Mouse (Mus musculus): ENCODE measurements around the gene Pkig. TPM values are rescaled to one million over a fixed set of nuclear protein-coding genes. Genes with fewer than 3 reads are reported as not detected.

The Pkig gene
- total RNA-seq, 1 experiment = 14.8 TPM

DNA sequence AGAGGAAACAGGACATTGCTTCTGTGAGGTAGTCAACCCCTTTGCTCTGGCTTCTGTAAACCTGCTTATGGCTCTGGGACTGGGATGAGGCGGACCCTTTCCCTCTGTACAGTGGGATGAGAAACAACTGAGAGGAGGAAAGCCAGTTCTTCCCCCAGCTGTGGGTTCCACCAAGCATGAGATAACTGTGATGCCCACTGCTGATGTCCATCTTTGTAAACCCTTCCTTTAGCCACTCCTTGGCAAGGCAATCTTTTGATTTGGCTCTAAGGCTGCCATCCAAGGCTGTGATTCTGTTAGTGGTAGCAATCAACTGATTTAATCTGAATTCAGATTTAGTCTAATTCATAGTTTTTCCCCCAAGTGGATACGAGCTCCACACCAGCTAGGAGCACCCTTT lies 700 bp upstream of the Pkig start:
- H3K27ac ChIP-seq (ENCODE audit: insufficient read depth, low read depth, low read length, poor library complexity, severe bottlenecking) = no peak overlapping the region

DNA sequence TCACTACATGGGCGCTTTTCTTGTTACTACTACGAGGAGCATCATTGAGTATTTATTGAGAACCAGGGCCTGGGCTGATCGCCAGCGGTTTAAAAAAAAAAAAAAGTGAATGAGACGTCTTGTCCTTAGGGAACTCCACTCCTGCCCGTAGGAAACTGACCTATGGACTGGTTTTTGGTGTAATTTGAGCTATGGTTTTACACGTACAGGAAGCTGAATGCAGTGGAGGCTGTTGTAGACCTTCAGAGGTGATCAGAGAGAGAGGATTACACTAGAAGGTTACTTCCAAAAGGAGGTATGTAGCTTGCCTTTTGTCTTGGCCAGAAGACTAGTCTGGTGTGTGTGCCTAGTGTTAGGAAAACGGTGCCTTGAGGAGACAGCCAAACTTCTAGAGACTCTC lies 755 bp downstream of the Pkig start:
- Histone ChIP-seq H3K4me1 (ENCODE audit: control insufficient read depth in 2 of 2, insufficient read depth in 2 of 2, low read length in 2 of 2, poor library complexity in 1 of 2) (peaks cover 0 to 2% of the 10 kb centered on the region in 2 experiments; a peak in 1 of 4 replicates), H3K9ac (ENCODE audit: insufficient read depth, low read depth, low read length, poor library complexity, severe bottlenecking) (peak overlapping the region; percentile 84; the same call in 1 of the 2 replicates), H3K36me3 (ENCODE audit: control insufficient read depth, insufficient read depth, low read length, poor library complexity, severe bottlenecking) (no peaks in the 10 kb centered on the region), H3K9me3 (ENCODE audit: control insufficient read depth, insufficient read depth, low read depth, low read length) (no peaks in the 10 kb centered on the region), H3K4me3 (ENCODE audit: insufficient read depth in 1 of 2, low read depth in 1 of 2, low read length in 2 of 2, poor library complexity in 1 of 2, severe bottlenecking in 1 of 2) (peak overlapping the region; percentile 68 to 83), H3K27ac (ENCODE audit: insufficient read depth, low read depth, low read length, poor library complexity, severe bottlenecking) (no peak overlapping the region)
- DNase-seq (ENCODE audit: low read depth, low spot score) = no peak
- in situ Hi-C loops (cut with MboI; ENCODE audit: low sequenced_read_pairs in 2 of 2, unreplicated experiment in 2 of 2) = no loop called here
- TF ChIP-seq MAFK (IDR thresholded peaks at IDR 0.05; ENCODE audit: insufficient read depth, low read depth, low read length) (no peak), HCFC1 (IDR thresholded peaks at IDR 0.05; ENCODE audit: borderline replicate concordance, insufficient read depth, low read length) (no peak), ZNF384 (IDR thresholded peaks at IDR 0.05; ENCODE audit: low read depth, low read length) (peak; percentile 52; the same call in 1 of the 2 replicates), CHD2 (IDR thresholded peaks at IDR 0.05; ENCODE audit: low read depth, low read length) (no peak)

More for the DNA sequence above, 700 bp upstream of the Pkig start:
- TF ChIP-seq ZC3H11A (IDR thresholded peaks at IDR 0.05; ENCODE audit: borderline replicate concordance, low read depth, low read length) = no peak
- TF ChIP-seq CHD2 (IDR thresholded peaks at IDR 0.05; ENCODE audit: low read depth, low read length) = no peak
- no peak for TF ChIP-seq HCFC1 (IDR thresholded peaks at IDR 0.05; ENCODE audit: borderline replicate concordance, insufficient read depth, low read length)
- no peak for TF ChIP-seq MAFK (IDR thresholded peaks at IDR 0.05; ENCODE audit: insufficient read depth, low read depth, low read length)
- TF ChIP-seq ZNF384 (IDR thresholded peaks at IDR 0.05; ENCODE audit: low read depth, low read length) = no peak
- in situ Hi-C loops (cut with MboI; ENCODE audit: low sequenced_read_pairs in 2 of 2, unreplicated experiment in 2 of 2) = no loop called here
- no peak for DNase-seq (ENCODE audit: low read depth, low spot score)
- Histone ChIP-seq H3K9ac (ENCODE audit: insufficient read depth, low read depth, low read length, poor library complexity, severe bottlenecking) (no peak overlapping the region), H3K36me3 (ENCODE audit: control insufficient read depth, insufficient read depth, low read length, poor library complexity, severe bottlenecking) (no peaks in the 10 kb centered on the region), H3K4me3 (ENCODE audit: insufficient read depth in 1 of 2, low read depth in 1 of 2, low read length in 2 of 2, poor library complexity in 1 of 2, severe bottlenecking in 1 of 2) (no peak overlapping the region), H3K9me3 (ENCODE audit: control insufficient read depth, insufficient read depth, low read depth, low read length) (no peaks in the 10 kb centered on the region), H3K4me1 (ENCODE audit: control insufficient read depth in 2 of 2, insufficient read depth in 2 of 2, low read length in 2 of 2, poor library complexity in 1 of 2) (peaks cover 0 to 2% of the 10 kb centered on the region in 2 experiments; a peak in 1 of 4 replicates)

DNA sequence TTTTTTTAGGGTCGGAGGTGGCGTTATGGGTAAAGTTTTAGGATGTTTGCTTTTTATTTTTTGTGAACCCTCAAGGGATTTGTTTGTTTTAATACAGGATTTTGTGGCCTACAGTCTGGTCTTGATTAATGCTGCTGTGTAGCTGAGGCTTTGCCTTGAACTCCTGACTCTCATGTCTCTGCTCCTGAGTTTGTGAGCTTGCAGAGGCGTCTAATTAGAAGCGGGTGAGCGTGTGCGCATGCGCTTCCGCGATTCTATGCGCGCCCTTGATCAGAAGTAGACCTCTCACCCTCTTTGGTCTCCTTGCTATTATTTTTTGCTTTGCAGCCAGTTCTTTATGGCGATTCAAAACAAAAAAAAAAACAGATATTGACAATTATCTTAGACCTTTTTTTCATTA lies 1.2 kb downstream of the Pkig start:
- peak overlapping the region in 1 of 2 experiments; percentile 68; a peak in 1 of 4 replicates for H3K4me3 ChIP-seq (ENCODE audit: insufficient read depth in 1 of 2, low read depth in 1 of 2, low read length in 2 of 2, poor library complexity in 1 of 2, severe bottlenecking in 1 of 2)
- H3K9me3 ChIP-seq (ENCODE audit: control insufficient read depth, insufficient read depth, low read depth, low read length) = no peaks in the 10 kb centered on the region
- in situ Hi-C loops (cut with MboI; ENCODE audit: low sequenced_read_pairs in 2 of 2, unreplicated experiment in 2 of 2) = no loop called here
- no peak for DNase-seq (ENCODE audit: low read depth, low spot score)
- TF ChIP-seq ZC3H11A (IDR thresholded peaks at IDR 0.05; ENCODE audit: borderline replicate concordance, low read depth, low read length) (no peak), MAFK (IDR thresholded peaks at IDR 0.05; ENCODE audit: insufficient read depth, low read depth, low read length) (no peak), HCFC1 (IDR thresholded peaks at IDR 0.05; ENCODE audit: borderline replicate concordance, insufficient read depth, low read length) (no peak), ZNF384 (IDR thresholded peaks at IDR 0.05; ENCODE audit: low read depth, low read length) (no peak), CHD2 (IDR thresholded peaks at IDR 0.05; ENCODE audit: low read depth, low read length) (no peak)
- H3K36me3 ChIP-seq (ENCODE audit: control insufficient read depth, insufficient read depth, low read length, poor library complexity, severe bottlenecking) = no peaks in the 10 kb centered on the region
- no peak overlapping the region; the same call in 1 of the 2 replicates for H3K9ac ChIP-seq (ENCODE audit: insufficient read depth, low read depth, low read length, poor library complexity, severe bottlenecking)
- H3K4me1 ChIP-seq (ENCODE audit: control insufficient read depth in 2 of 2, insufficient read depth in 2 of 2, low read length in 2 of 2, poor library complexity in 1 of 2) = peaks cover 0 to 2% of the 10 kb centered on the region in 2 experiments; a peak in 1 of 4 replicates
- H3K27ac ChIP-seq (ENCODE audit: insufficient read depth, low read depth, low read length, poor library complexity, severe bottlenecking) = no peak overlapping the region

DNA sequence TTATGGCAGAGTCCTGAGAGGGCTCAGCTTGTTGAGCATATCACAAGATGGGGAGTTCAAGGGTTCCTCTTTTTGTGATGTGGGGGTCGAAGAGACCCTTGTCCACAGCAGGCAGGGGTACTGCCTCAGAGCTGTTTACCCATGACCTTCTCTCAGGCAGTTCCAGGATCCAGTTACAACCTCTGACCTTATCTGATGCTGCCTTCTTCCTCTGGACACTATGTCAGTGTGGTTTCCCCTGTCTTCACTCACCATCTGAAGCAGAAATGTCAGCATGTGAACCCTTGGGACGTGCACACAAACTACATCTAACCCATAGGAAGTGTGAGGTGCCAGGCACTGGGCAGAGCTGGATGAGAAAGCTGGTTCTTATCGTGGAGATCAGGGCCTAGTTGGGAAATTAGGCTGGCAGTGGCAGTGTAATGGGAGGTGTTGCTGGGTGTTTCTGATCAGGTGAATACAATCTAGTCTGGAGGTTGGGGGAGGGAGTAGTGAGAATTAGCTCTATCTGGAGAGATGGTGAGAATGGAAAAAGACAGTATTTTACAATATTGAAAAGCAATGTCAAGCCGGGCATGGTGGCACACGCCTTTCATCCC lies 2.0 kb downstream of the Pkig start:
- Histone ChIP-seq H3K36me3 (ENCODE audit: control insufficient read depth, insufficient read depth, low read length, poor library complexity, severe bottlenecking) (no peaks in the 10 kb centered on the region), H3K27ac (ENCODE audit: insufficient read depth, low read depth, low read length, poor library complexity, severe bottlenecking) (no peak overlapping the region), H3K4me3 (ENCODE audit: insufficient read depth in 1 of 2, low read depth in 1 of 2, low read length in 2 of 2, poor library complexity in 1 of 2, severe bottlenecking in 1 of 2) (no peak overlapping the region), H3K9ac (ENCODE audit: insufficient read depth, low read depth, low read length, poor library complexity, severe bottlenecking) (no peak overlapping the region), H3K9me3 (ENCODE audit: control insufficient read depth, insufficient read depth, low read depth, low read length) (no peaks in the 10 kb centered on the region), H3K4me1 (ENCODE audit: control insufficient read depth in 2 of 2, insufficient read depth in 2 of 2, low read length in 2 of 2, poor library complexity in 1 of 2) (peaks cover 0 to 2% of the 10 kb centered on the region in 2 experiments; a peak in 1 of 4 replicates)
- DNase-seq (ENCODE audit: low read depth, low spot score) = no peak
- in situ Hi-C loops (cut with MboI; ENCODE audit: low sequenced_read_pairs in 2 of 2, unreplicated experiment in 2 of 2) = no loop called here
- TF ChIP-seq HCFC1 (IDR thresholded peaks at IDR 0.05; ENCODE audit: borderline replicate concordance, insufficient read depth, low read length) = no peak
- TF ChIP-seq ZC3H11A (IDR thresholded peaks at IDR 0.05; ENCODE audit: borderline replicate concordance, low read depth, low read length) = no peak
- TF ChIP-seq CHD2 (IDR thresholded peaks at IDR 0.05; ENCODE audit: low read depth, low read length) = no peak
- no peak for TF ChIP-seq MAFK (IDR thresholded peaks at IDR 0.05; ENCODE audit: insufficient read depth, low read depth, low read length)
- TF ChIP-seq ZNF384 (IDR thresholded peaks at IDR 0.05; ENCODE audit: low read depth, low read length) = no peak
